In genomic region chr8:115537761-115538160, GRCm38 (mm10) we compare ENCODE assay signal across 15 mouse cellular contexts.
"Had no signal": no experiment of that assay in that cellular context is flagged by ENCODE, and none has a peak within 500 bp of the region (broad histone marks: within the 10 kb centered on the region; RNA-seq: fewer than 3 reads in every experiment).

No protein-coding gene starts in this region.

- H3K9ac ChIP-seq: liver, postnatal 0 days; lung, embryonic 15.5 days; midbrain, embryonic 12.5 days; midbrain, embryonic 15.5 days; neural tube, embryonic 12.5 days had no signal

- DNase-seq: liver, postnatal 0 days; lung, adult 2 months; lung, postnatal 14 days; lung, postnatal 36 days; right cerebral cortex, postnatal 14 days; spleen, adult 18-20 months; thymus, adult 18-20 months; thymus, postnatal 14 days; thymus, postnatal 36 days had no signal

- H3K4me3 ChIP-seq: lung, embryonic 15.5 days; megakaryocyte, embryonic 14.5 days; midbrain, embryonic 12.5 days; midbrain, embryonic 15.5 days; neural tube, embryonic 12.5 days had no signal

- ATAC-seq: lung, postnatal 0 days; midbrain, embryonic 15.5 days had no signal

- H3K4me2 ChIP-seq: lung, embryonic 15.5 days; midbrain, embryonic 12.5 days; midbrain, embryonic 15.5 days; neural tube, embryonic 12.5 days had no signal

- H3K9me3 ChIP-seq: lung, embryonic 15.5 days; midbrain, embryonic 12.5 days; midbrain, embryonic 15.5 days; neural tube, embryonic 12.5 days had no signal

- H3K27ac ChIP-seq: lung, embryonic 15.5 days; midbrain, embryonic 12.5 days; midbrain, embryonic 15.5 days; neural tube, embryonic 12.5 days had no signal

- H3K36me3 ChIP-seq: lung, embryonic 15.5 days; midbrain, embryonic 12.5 days; midbrain, embryonic 15.5 days; neural tube, embryonic 12.5 days had no signal

- H3K27me3 ChIP-seq: midbrain, embryonic 12.5 days; midbrain, embryonic 15.5 days; neural tube, embryonic 12.5 days had no signal
